ENCODE assay signal across 9 mouse cellular contexts in genomic region chr14:62850980-62851379, GRCm38 (mm10). TPM values are rescaled to one million over a fixed set of nuclear protein-coding genes. Genes with fewer than 3 reads are reported as not detected.
DNase-seq lines count a peak whose midpoint lies in the region; ATAC-seq lines count a peak whose summit lies in the region.
"Had no signal": no experiment of that assay in that cellular context is flagged by ENCODE, and none has a peak within 500 bp of the region (broad histone marks: within the 10 kb centered on the region; RNA-seq: fewer than 3 reads in every experiment).

No protein-coding gene starts in this region.

- WGBS in hindbrain, embryonic 11.5 days = 46% methylated on average over 6 of the region's 6 CpGs
- 56% methylated on average over 6 of the region's 6 CpGs for WGBS in hindbrain, embryonic 10.5 days
- WGBS in forebrain, embryonic 16.5 days = 18% methylated on average over 6 of the region's 6 CpGs

- 0 out of 2 replicates have a peak, but pooled peaks have one; percentile 30 for ATAC-seq in hindbrain, embryonic 11.5 days (ENCODE audit: low FRiP score)
- peak; percentile 90 for ATAC-seq in cerebellum, adult (ENCODE audit: insufficient number of reproducible peaks, low FRiP score, low TSS enrichment)
- peak; percentile 50; the same call in 1 of the 2 replicates for ATAC-seq in forebrain, embryonic 16.5 days

- no peaks in the 10 kb centered on the region for H3K36me3 ChIP-seq in hindbrain, embryonic 11.5 days (ENCODE audit: control insufficient read depth, insufficient read depth, low read length)
- H3K36me3 ChIP-seq in hindbrain, embryonic 10.5 days = peaks cover 22% of the 10 kb centered on the region; the same call in 1 of the 2 replicates
- no peaks in the 10 kb centered on the region for H3K36me3 ChIP-seq in forebrain, embryonic 16.5 days (ENCODE audit: control insufficient read depth, insufficient read depth)

- H3K4me3 ChIP-seq in hindbrain, embryonic 11.5 days (ENCODE audit: low read depth, low read length) = no peak overlapping the region
- H3K4me3 ChIP-seq in hindbrain, embryonic 10.5 days = no peak overlapping the region
- H3K4me3 ChIP-seq in forebrain, embryonic 16.5 days (replicated peaks; ENCODE audit: low read length) = no peak overlapping the region
- H3K4me3 ChIP-seq: embryonic facial prominence, embryonic 13.5 days had no signal

- intact Hi-C loops in left cerebral cortex, postnatal 36 days (cut with DNase I) = no loop called here

- H3K9ac ChIP-seq in hindbrain, embryonic 11.5 days (ENCODE audit: low read depth, low read length) = no peak overlapping the region
- no peak overlapping the region for H3K9ac ChIP-seq in forebrain, embryonic 16.5 days (replicated peaks; ENCODE audit: low read depth, low read length)
- H3K9ac ChIP-seq: embryonic facial prominence, embryonic 13.5 days had no signal

- H3K27ac ChIP-seq in hindbrain, embryonic 11.5 days (ENCODE audit: low read depth, low read length) = no peak overlapping the region
- H3K27ac ChIP-seq in hindbrain, embryonic 10.5 days = no peak overlapping the region
- H3K27ac ChIP-seq in forebrain, embryonic 16.5 days (ENCODE audit: low read length) = no peak overlapping the region

- H3K4me2 ChIP-seq in hindbrain, embryonic 11.5 days (replicated peaks; ENCODE audit: low read depth, low read length) = no peak overlapping the region
- H3K4me2 ChIP-seq in forebrain, embryonic 16.5 days (ENCODE audit: low read length) = no peak overlapping the region
- H3K4me2 ChIP-seq: embryonic facial prominence, embryonic 13.5 days had no signal

- H3K9me3 ChIP-seq in hindbrain, embryonic 11.5 days (ENCODE audit: control insufficient read depth, low read length) = no peaks in the 10 kb centered on the region
- peaks cover 18% of the 10 kb centered on the region for H3K9me3 ChIP-seq in hindbrain, embryonic 10.5 days
- H3K9me3 ChIP-seq in forebrain, embryonic 16.5 days (ENCODE audit: control insufficient read depth, low read length) = peaks cover 7% of the 10 kb centered on the region

- DNase-seq in hindbrain, embryonic 11.5 days (ENCODE audit: low spot score) = no peak
- no peak for DNase-seq in hindbrain, embryonic 10.5 days (ENCODE audit: low spot score)
- DNase-seq in left cerebral cortex, postnatal 36 days (ENCODE audit: low spot score in 2 of 2) = peak; percentile 45 to 46
- no peak for DNase-seq in spleen, adult 18-20 months
- DNase-seq in adrenal gland, postnatal 10 days = no peak
- no peak for DNase-seq in urinary bladder, postnatal 25 days (ENCODE audit: low spot score)

- H3K27me3 ChIP-seq in hindbrain, embryonic 11.5 days (ENCODE audit: control insufficient read depth, insufficient read depth, low read length) = no peaks in the 10 kb centered on the region
- H3K27me3 ChIP-seq in hindbrain, embryonic 10.5 days (ENCODE audit: insufficient read depth, poor library complexity, severe bottlenecking) = no peaks in the 10 kb centered on the region
- H3K27me3 ChIP-seq in forebrain, embryonic 16.5 days (replicated peaks; ENCODE audit: control insufficient read depth, insufficient read depth, low read length) = no peaks in the 10 kb centered on the region
- H3K27me3 ChIP-seq: embryonic facial prominence, embryonic 13.5 days had no signal

- no peaks in the 10 kb centered on the region for H3K4me1 ChIP-seq in hindbrain, embryonic 11.5 days (replicated peaks; ENCODE audit: control insufficient read depth, insufficient read depth, low read length)
- H3K4me1 ChIP-seq in hindbrain, embryonic 10.5 days (replicated peaks) = peaks cover 15% of the 10 kb centered on the region
- peaks cover 15% of the 10 kb centered on the region for H3K4me1 ChIP-seq in forebrain, embryonic 16.5 days (replicated peaks; ENCODE audit: control insufficient read depth, insufficient read depth, low read length)

RNA-seq across cellular contexts. Expression of gene Wdfy2, which starts 13.5 kb away (rescaled TPM):
- polyA plus RNA-seq in hindbrain, embryonic 11.5 days (2014; fragmentation: Nextera tagmentation; extraction: Ambion mirVana) = 12.5 and 17.0 TPM in 2 replicates
- polyA plus RNA-seq in hindbrain, embryonic 10.5 days (2016; fragmentation: Nextera tagmentation; extraction: Ambion mirVana) = 12.9 and 14.2 TPM in 2 replicates
- 8.9 and 11.0 TPM in 2 replicates for polyA plus RNA-seq in forebrain, embryonic 16.5 days (2015; fragmentation: Nextera tagmentation; extraction: Ambion mirVana)
- 10 to 100 TPM; 10.5 to 12.8 TPM for total RNA-seq in left cerebral cortex, postnatal 36 days (2021)
- total RNA-seq in adrenal gland, postnatal 10 days (2021) = 10 to 100 TPM; 25.5 to 29.0 TPM

Comparison
In these comparisons a context has a peak if more than half of its experiments do, and no peak if none do; other contexts are left out.
1. ATAC-seq: peak in every context shown above with its lines; median percentile 90 in cerebellum, adult; 50 in forebrain, embryonic 16.5 days; 30 in hindbrain, embryonic 11.5 days.
2. DNase-seq: peak in left cerebral cortex, postnatal 36 days (2 of 2); none in hindbrain, embryonic 11.5 days (single experiment), hindbrain, embryonic 10.5 days (single experiment), spleen, adult 18-20 months (0 of 2), adrenal gland, postnatal 10 days (single experiment) and urinary bladder, postnatal 25 days (single experiment).